Mouse (Mus musculus): ENCODE measurements at regions not wholly inside any gene's neighbourhood (a gene's known extent, or its start where the extent isn't known, plus 50 kb on each side); places are given as distances from the start of the nearest gene placed in this dataset.

DNA sequence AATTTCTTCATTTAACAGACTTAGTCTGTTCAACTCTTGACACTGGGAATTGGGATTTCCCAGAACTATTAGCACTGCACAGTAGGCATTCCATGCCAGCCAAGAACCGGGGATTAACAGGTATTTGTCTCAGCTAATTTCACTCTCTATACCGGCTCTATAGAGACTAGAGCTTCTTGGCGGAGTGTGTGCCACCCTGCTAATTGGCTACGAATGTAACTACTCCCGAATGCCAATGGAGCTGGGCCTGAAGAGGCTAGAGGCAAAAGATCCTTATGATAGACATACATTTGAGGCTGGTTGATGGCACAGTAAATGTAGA lies 216.0 kb upstream of the Arx start:
- no peak for TF ChIP-seq EP300 (IDR thresholded peaks at IDR 0.05; ENCODE audit: low read depth)
- no peak for TF ChIP-seq CTCF (IDR thresholded peaks at IDR 0.05; ENCODE audit: low read depth)
